Mouse (Mus musculus): ENCODE measurements around the gene Parp9.

DNA sequence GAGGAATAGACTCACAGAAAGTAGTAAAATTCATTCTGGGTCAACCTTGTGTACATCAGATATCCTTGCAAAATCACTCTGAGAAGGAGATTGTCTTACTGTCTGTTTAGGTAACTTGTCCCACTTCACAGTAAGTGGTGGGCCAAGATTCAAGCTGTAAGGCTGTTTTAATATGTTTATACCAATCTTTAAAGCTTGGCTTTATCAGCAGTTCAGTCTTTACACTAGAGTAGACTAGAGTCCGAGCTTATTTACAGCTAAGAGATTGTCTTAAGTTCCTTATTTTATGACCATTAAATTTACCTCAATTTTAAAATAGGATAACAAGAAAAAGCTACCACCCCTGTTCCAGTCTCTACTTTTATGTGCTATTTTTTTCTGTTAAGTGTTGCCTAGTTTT is 49.7 kb downstream of the Parp9 start:
- no peak for TF ChIP-seq CTCF (IDR thresholded peaks at IDR 0.05; ENCODE audit: low read depth, low read length)
- no peak for TF ChIP-seq POLR2A (IDR thresholded peaks at IDR 0.05; ENCODE audit: extremely low read depth, insufficient read depth, low read length)
